Mouse (Mus musculus): ENCODE results near the gene Apool. TPM values are rescaled to one million over a fixed set of nuclear protein-coding genes. Genes with fewer than 3 reads are reported as not detected.

Gene Apool
- total and polyA plus RNA-seq, 3 experiments, result 32.9 to 34.6 TPM; not detected in 1

DNA sequence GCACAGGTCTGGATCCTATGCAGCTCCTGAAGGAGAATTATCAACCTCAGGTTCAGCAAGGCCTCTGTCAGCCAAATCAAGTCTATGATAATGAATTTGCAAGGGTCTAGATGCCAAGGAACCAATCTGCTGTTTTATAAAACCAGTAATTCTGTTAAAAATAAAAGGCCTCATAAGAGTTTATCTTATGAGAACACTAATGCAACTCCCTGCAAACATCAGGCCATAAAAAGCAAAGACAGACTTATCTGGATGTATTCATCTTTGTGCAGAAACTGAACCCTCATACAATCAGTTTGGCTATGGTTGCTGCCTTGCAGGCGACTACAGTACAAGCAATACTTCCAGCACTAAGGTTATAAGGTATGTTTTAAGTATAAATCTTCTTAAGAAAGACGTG, 101.2 kb downstream of the Apool start:
- Histone ChIP-seq H3K27me3 (ENCODE audit: control insufficient read depth in 1 of 2, insufficient read depth in 2 of 2, low read length in 2 of 2) (no peaks in the 10 kb centered on the region), H3K36me3 (ENCODE audit: control insufficient read depth in 1 of 2, insufficient read depth in 2 of 2, low read length in 2 of 2) (0 out of 4 replicates have a peak, but pooled peaks cover 0 to 2% of the 10 kb centered on the region in 2 experiments), H3K9me3 (replicated peaks; ENCODE audit: insufficient read depth, low read length) (no peaks in the 10 kb centered on the region), H3K4me1 (ENCODE audit: control insufficient read depth in 1 of 2, insufficient read depth in 2 of 2, low read length in 2 of 2) (no peaks in the 10 kb centered on the region; a peak in 1 of 4 replicates), H3K4me3 (ENCODE audit: control insufficient read depth in 1 of 2, insufficient read depth in 1 of 2, low read depth in 2 of 2, low read length in 2 of 2) (no peak overlapping the region), H3K9ac (ENCODE audit: control insufficient read depth, low read depth, low read length, poor library complexity, severe bottlenecking) (no peak overlapping the region), H3K27ac (ENCODE audit: control insufficient read depth, low read depth, low read length) (no peak overlapping the region), H3K79me2 (ENCODE audit: control insufficient read depth, insufficient read depth, low read length, poor library complexity) (no peaks in the 10 kb centered on the region)
- peak; percentile 45 for DNase-seq (ENCODE audit: low read depth, low spot score)
- peak; percentile 81; the same call in 1 of the 2 replicates for TF ChIP-seq TCF12 (IDR thresholded peaks at IDR 0.05; ENCODE audit: low read depth, low read length)
- TF ChIP-seq RCOR1 (IDR thresholded peaks at IDR 0.05; ENCODE audit: low read depth, low read length), result peak; percentile 43
- peak; percentile 36 for TF ChIP-seq GATA1 (IDR thresholded peaks at IDR 0.05; ENCODE audit: low read depth, low read length)
- TF ChIP-seq EP300 (IDR thresholded peaks at IDR 0.05; ENCODE audit: low read depth in 1 of 2, low read length in 2 of 2), result peak; percentile 51 to 77; a peak in 3 of 4 replicates
- TF ChIP-seq SIN3A (IDR thresholded peaks at IDR 0.05; ENCODE audit: low read length), result no peak
- TF ChIP-seq MAFK (IDR thresholded peaks at IDR 0.05; ENCODE audit: borderline replicate concordance, low read depth, low read length), result no peak
- TF ChIP-seq MYB (IDR thresholded peaks at IDR 0.05; ENCODE audit: low read depth, low read length), result peak; percentile 69

Other genes with a start within 250 kb of the Apool start
- not detected in 2 replicates for gene 4933403O08Rik, start 72.3 kb upstream of the Apool start, total RNA-seq (2012; rRNA removed)
- not detected for gene 4933403O08Rik, start 72.3 kb upstream of the Apool start, polyA plus RNA-seq (2012; ENCODE audit: insufficient read depth in 1 of 2, insufficient read length in 2 of 2, low read depth in 1 of 2, low replicate concordance in 2 of 2, missing spikeins in 1 of 2)
- gene Satl1, start 95.4 kb downstream of the Apool start, total RNA-seq (2012; rRNA removed), result not detected in 2 replicates
- not detected for gene Satl1, start 95.4 kb downstream of the Apool start, polyA plus RNA-seq (2012; ENCODE audit: insufficient read depth in 1 of 2, insufficient read length in 2 of 2, low read depth in 1 of 2, low replicate concordance in 2 of 2, missing spikeins in 1 of 2)
- gene 2010106E10Rik, start 183.9 kb downstream of the Apool start, total RNA-seq (2012; rRNA removed), result not detected in 2 replicates
- gene 2010106E10Rik, start 183.9 kb downstream of the Apool start, polyA plus RNA-seq (2012; ENCODE audit: insufficient read depth in 1 of 2, insufficient read length in 2 of 2, low read depth in 1 of 2, low replicate concordance in 2 of 2, missing spikeins in 1 of 2), result not detected